Mouse (Mus musculus): ENCODE measurements around the gene Traf6.

Gene Traf6

GRCm38 (mm10) chr2:101678236-101679021 lies at the start of gene Traf6:
TSS of gene Traf6 (plus strand) at chr2:101678429.
- DNase-seq (ENCODE audit: low spot score): peak; percentile 87

- DNase-seq (ENCODE audit: low spot score): no peak
These were observed 39.0 kb upstream of the Traf6 start for GRCm38 (mm10) chr2:101638979-101639839.

- DNase-seq (ENCODE audit: low spot score): no peak
These were observed 38.3 kb upstream of the Traf6 start for GRCm38 (mm10) chr2:101639840-101640350.

GRCm38 (mm10) chr2:101645841-101646240 lies 32.4 kb upstream of the Traf6 start:
- no peak for DNase-seq (ENCODE audit: low spot score)

- no peak for DNase-seq (ENCODE audit: low spot score)
These were observed 29.9 kb upstream of the Traf6 start for GRCm38 (mm10) chr2:101648361-101648760.

- no peak for DNase-seq (ENCODE audit: low spot score)
These were observed 29.0 kb upstream of the Traf6 start, which contains the start of the genes Rag1 and B230118H07Rik for GRCm38 (mm10) chr2:101649114-101649671. TSS of gene Rag1 (minus strand) at chr2:101649501. TSS of gene B230118H07Rik (minus strand) at chr2:101649532.

- DNase-seq (ENCODE audit: low spot score): no peak
These were observed 27.8 kb upstream of the Traf6 start for GRCm38 (mm10) chr2:101650446-101650845.

- DNase-seq (ENCODE audit: low spot score): no peak
These were observed 25.9 kb upstream of the Traf6 start for GRCm38 (mm10) chr2:101652204-101652920.

- peak; percentile 47 for DNase-seq (ENCODE audit: low spot score)
These were observed 25.2 kb upstream of the Traf6 start for GRCm38 (mm10) chr2:101652921-101653597.

GRCm38 (mm10) chr2:101660536-101660935 lies 17.7 kb upstream of the Traf6 start:
- DNase-seq (ENCODE audit: low spot score): no peak

GRCm38 (mm10) chr2:101665058-101665702 lies 13.0 kb upstream of the Traf6 start:
- DNase-seq (ENCODE audit: low spot score): peak; percentile 55

GRCm38 (mm10) chr2:101665703-101666092 lies 12.5 kb upstream of the Traf6 start:
- DNase-seq (ENCODE audit: low spot score): no peak

GRCm38 (mm10) chr2:101668751-101669150 lies 9.5 kb upstream of the Traf6 start:
- DNase-seq (ENCODE audit: low spot score): no peak

GRCm38 (mm10) chr2:101673547-101673946 lies 4.7 kb upstream of the Traf6 start:
- DNase-seq (ENCODE audit: low spot score): no peak

- peak; percentile 48 for DNase-seq (ENCODE audit: low spot score)
These were observed 1.0 kb downstream of the Traf6 start for GRCm38 (mm10) chr2:101679164-101679784.

GRCm38 (mm10) chr2:101684421-101684820 lies 6.2 kb downstream of the Traf6 start:
- DNase-seq (ENCODE audit: low spot score): no peak

GRCm38 (mm10) chr2:101688011-101688410 lies 9.8 kb downstream of the Traf6 start:
- no peak for DNase-seq (ENCODE audit: low spot score)

GRCm38 (mm10) chr2:101690252-101690827 lies 12.1 kb downstream of the Traf6 start:
- DNase-seq (ENCODE audit: low spot score): no peak

- DNase-seq (ENCODE audit: low spot score): no peak
These were observed 14.8 kb downstream of the Traf6 start for GRCm38 (mm10) chr2:101693043-101693442.

Data from T-cell, adult 2 months (primary cell).